Mouse (Mus musculus) limb, embryonic 14.5 days (tissue): ENCODE measurements at regions not wholly inside any gene's neighbourhood (a gene's known extent, or its start where the extent isn't known, plus 50 kb on each side); places are given as distances from the start of the nearest gene placed in this dataset.

Source experiments
- ATAC-seq: fragments of 200-750 bp; cut with Nextera tagmentation; 2 replicates; pipeline ENCODE4 v1.8.0; 2017; ENCODE audit warnings: low read depth, moderate number of reproducible peaks, moderate TSS enrichment; ENCODE audit not compliant: low FRiP score
- DNase-seq: peaks from one replicate; pipeline ENCODE4 v3.0.0-alpha.2; 2015; ENCODE audit warnings: low spot score
- H3K27ac ChIP-seq: fragments of 300-500 bp; sonication (generic); replicated peaks from 2 replicates; pipeline ENCODE4 v1.5.1; 2014; ENCODE audit warnings: low read depth, mild to moderate bottlenecking, low read length, moderate library complexity, mixed read lengths
- H3K27me3 ChIP-seq: fragments of 300-500 bp; sonication (generic); 2 replicates; pipeline ENCODE4 v1.6.1; 2014; ENCODE audit warnings: low read length, mixed read lengths; ENCODE audit not compliant: control insufficient read depth, insufficient read depth
- H3K36me3 ChIP-seq: fragments of 300-500 bp; sonication (generic); 2 replicates; pipeline ENCODE4 v1.6.1; 2014; ENCODE audit warnings: mild to moderate bottlenecking, low read length, moderate library complexity, mixed read lengths; ENCODE audit not compliant: control insufficient read depth, insufficient read depth
- H3K4me1 ChIP-seq: fragments of 300-500 bp; sonication (generic); 2 replicates; pipeline ENCODE4 v1.6.1; 2014; ENCODE audit warnings: antibody characterized with exemption, low read length, mixed read lengths; ENCODE audit not compliant: control insufficient read depth, insufficient read depth
- H3K4me2 ChIP-seq: fragments of 300-500 bp; sonication (generic); replicated peaks from 2 replicates; pipeline ENCODE4 v1.6.1; 2014; ENCODE audit warnings: low read depth, mild to moderate bottlenecking, low read length, moderate library complexity; ENCODE audit not compliant: severe bottlenecking
- H3K4me3 ChIP-seq: fragments of 300-500 bp; sonication (generic); replicated peaks from 2 replicates; pipeline ENCODE4 v1.5.1; 2014; ENCODE audit warnings: low read length
- H3K9ac ChIP-seq: fragments of 300-500 bp; sonication (generic); 2 replicates; pipeline ENCODE4 v1.6.1; 2014; ENCODE audit warnings: mild to moderate bottlenecking, low read depth, low read length, moderate library complexity; ENCODE audit not compliant: severe bottlenecking
- H3K9me3 ChIP-seq: fragments of 300-500 bp; sonication (generic); 2 replicates; pipeline ENCODE4 v1.6.1; 2016; ENCODE audit warnings: low read length; ENCODE audit not compliant: control insufficient read depth
- POLR2A ChIP-seq: fragments of 200-500 bp; IDR thresholded peaks from 2 replicates; pipeline ENCODE4 v1.8.0; 2012; ENCODE audit warnings: inconsistent platforms, mild to moderate bottlenecking, moderate library complexity, borderline replicate concordance; ENCODE audit not compliant: insufficient read depth, insufficient read length; ENCODE audit errors: extremely low read depth
- WGBS: fragments of 180-500 bp; shearing (Covaris S2); extraction: QIAGEN DNeasy Blood & Tissue Kit; methylation state at CpG from one replicate; pipeline ENCODE4 v1.1.7; 2014; 5-methylcytosine and 5-hydroxymethylcytosine counted together

GRCm38 (mm10) chr14:24763275-24763812 lies 276.4 kb downstream of the Rps24 start:
- ATAC-seq (no peak), DNase-seq (no peak)
- Histone ChIP-seq H3K9ac (no peak overlapping the region), H3K36me3 (no peaks in the 10 kb centered on the region), H3K27ac (no peak overlapping the region), H3K4me2 (no peak overlapping the region), H3K4me1 (peaks cover 17% of the 10 kb centered on the region), H3K27me3 (no peaks in the 10 kb centered on the region), H3K4me3 (no peak overlapping the region), H3K9me3 (no peaks in the 10 kb centered on the region)
- 54% methylated on average over 9 of the region's 9 CpGs for WGBS
- no peak for TF ChIP-seq POLR2A

- no peak overlapping the region for H3K9ac ChIP-seq
- 56% methylated on average over 7 of the region's 7 CpGs for WGBS
These were observed 276.9 kb downstream of the Rps24 start for GRCm38 (mm10) chr14:24763845-24764244.

GRCm38 (mm10) chr14:24766260-24766659 lies 279.3 kb downstream of the Rps24 start:
- ATAC-seq (no peak), DNase-seq (no peak)
- no peaks in the 10 kb centered on the region for H3K27me3 ChIP-seq
- H3K4me1 ChIP-seq = peaks cover 32% of the 10 kb centered on the region
- H3K27ac ChIP-seq = no peak overlapping the region
- no peak for TF ChIP-seq POLR2A
- 84% methylated on average over 3 of the region's 3 CpGs for WGBS
- H3K9me3 ChIP-seq = no peaks in the 10 kb centered on the region
- H3K36me3 ChIP-seq = no peaks in the 10 kb centered on the region
- no peak overlapping the region for H3K4me2 ChIP-seq
- no peak overlapping the region for H3K9ac ChIP-seq
- no peak overlapping the region for H3K4me3 ChIP-seq

More at GRCm38 (mm10) chr14:24763845-24764244, 276.9 kb downstream of the Rps24 start:
- Histone ChIP-seq H3K9me3 (no peaks in the 10 kb centered on the region), H3K36me3 (no peaks in the 10 kb centered on the region), H3K4me2 (no peak overlapping the region), H3K4me3 (no peak overlapping the region), H3K27ac (no peak overlapping the region), H3K4me1 (peaks cover 18% of the 10 kb centered on the region), H3K27me3 (no peaks in the 10 kb centered on the region)
- no peak for ATAC-seq
- no peak for TF ChIP-seq POLR2A
- DNase-seq = no peak

GRCm38 (mm10) chr14:24766690-24767089 lies 279.8 kb downstream of the Rps24 start:
- Histone ChIP-seq H3K36me3 (no peaks in the 10 kb centered on the region), H3K4me2 (no peak overlapping the region), H3K27ac (no peak overlapping the region), H3K9ac (no peak overlapping the region), H3K27me3 (no peaks in the 10 kb centered on the region), H3K4me1 (peaks cover 32% of the 10 kb centered on the region), H3K4me3 (no peak overlapping the region), H3K9me3 (no peaks in the 10 kb centered on the region)
- 82% methylated on average over 2 of the region's 2 CpGs for WGBS
- no peak for DNase-seq
- no peak for TF ChIP-seq POLR2A
- no peak for ATAC-seq

- H3K4me1 ChIP-seq = peaks cover 36% of the 10 kb centered on the region
These were observed 280.4 kb downstream of the Rps24 start for GRCm38 (mm10) chr14:24767316-24767715.

More at GRCm38 (mm10) chr14:24767316-24767715, 280.4 kb downstream of the Rps24 start:
- ATAC-seq (no peak), DNase-seq (no peak)
- WGBS = 89% methylated on average over 5 of the region's 5 CpGs
- peak overlapping the region; percentile 81; the same call in 1 of the 2 replicates for H3K27ac ChIP-seq
- no peak for TF ChIP-seq POLR2A
- no peaks in the 10 kb centered on the region for H3K27me3 ChIP-seq
- H3K4me3 ChIP-seq = no peak overlapping the region
- no peaks in the 10 kb centered on the region for H3K36me3 ChIP-seq
- H3K9me3 ChIP-seq = no peaks in the 10 kb centered on the region
- H3K4me2 ChIP-seq = no peak overlapping the region
- no peak overlapping the region for H3K9ac ChIP-seq
